Mouse (Mus musculus): ENCODE measurements around the gene Clpp. TPM values are rescaled to one million over a fixed set of nuclear protein-coding genes. Genes with fewer than 3 reads are reported as not detected.

Gene Clpp
- polyA plus RNA-seq, 1 experiment = 185 TPM

DNA sequence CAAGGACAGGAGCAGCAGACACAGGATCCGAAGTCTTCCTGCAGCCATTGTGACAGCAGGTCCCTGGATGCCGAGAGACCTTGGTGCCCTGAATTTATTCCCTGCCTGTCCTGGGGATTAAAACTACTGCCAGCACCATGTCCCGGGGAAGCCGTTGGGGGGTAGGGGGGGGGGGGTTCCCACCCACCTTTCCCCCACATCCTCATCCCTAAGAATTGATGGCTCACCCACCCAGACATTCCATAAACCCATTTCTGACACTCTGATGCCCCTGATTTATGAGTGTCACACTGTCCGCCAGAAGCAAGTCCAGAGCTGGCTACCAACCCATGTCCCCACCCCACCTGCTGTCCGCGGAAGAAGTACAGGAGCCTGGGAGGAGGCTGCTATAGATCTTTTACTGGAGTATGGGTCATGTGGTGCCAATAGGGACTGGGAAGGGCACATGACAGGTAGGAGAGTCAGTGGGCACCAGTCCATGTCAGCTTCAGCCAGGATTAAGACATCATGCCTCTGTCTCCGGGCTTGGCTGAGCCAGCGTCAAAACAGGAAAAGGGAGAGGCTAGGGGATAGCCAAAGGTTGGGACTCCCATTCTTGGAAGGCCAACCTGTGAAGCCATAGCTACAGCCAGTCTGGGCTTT lies 10.0 kb downstream of the Clpp start, which contains the start of gene Pspn:
TSS of gene Pspn (minus strand) at position 51 of the 642 bp plus-strand sequence.
- no peak for TF ChIP-seq GATA1 (IDR thresholded peaks at IDR 0.05; ENCODE audit: low read length)

DNA sequence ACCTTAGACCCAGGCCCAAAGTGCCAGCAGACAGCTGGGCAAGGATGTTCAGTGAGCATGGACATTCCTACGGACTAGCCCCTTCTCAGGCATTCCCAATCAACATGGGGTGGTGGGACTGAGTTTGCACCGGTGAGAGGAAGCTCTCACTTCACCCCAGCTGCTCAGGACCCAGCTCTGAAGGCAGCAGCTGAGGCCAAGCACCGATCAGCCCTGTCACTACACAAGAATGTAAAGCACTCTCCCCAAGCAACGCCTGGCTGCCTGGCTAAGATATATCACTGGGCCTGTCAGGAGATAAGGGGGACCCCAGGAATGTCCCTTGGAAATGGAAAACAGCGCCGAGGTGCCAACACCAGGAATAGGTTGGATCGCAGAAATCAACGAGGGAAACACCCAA lies 11.1 kb downstream of the Clpp start:
- TF ChIP-seq GATA1 (IDR thresholded peaks at IDR 0.05; ENCODE audit: low read length) = no peak

DNA sequence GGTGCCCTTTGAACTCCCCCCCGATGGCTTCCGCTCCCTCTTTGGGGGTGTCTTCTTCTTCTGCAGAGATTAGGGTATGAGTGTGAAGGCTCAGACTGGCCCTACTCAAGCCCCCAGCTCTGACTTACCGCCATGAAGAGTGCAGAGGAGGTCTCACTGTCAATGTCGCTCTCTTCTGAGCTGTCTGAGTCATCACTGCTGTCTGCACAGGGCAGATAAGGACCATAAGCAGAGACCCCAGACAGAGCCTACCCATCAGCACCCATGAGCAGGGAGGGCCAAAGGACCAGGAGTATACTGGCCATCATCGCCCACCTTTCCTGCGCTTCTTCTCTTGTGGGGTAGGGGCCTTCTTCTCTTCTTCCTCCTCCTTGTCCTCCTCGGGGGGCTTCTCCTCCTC lies 13.9 kb downstream of the Clpp start:
- TF ChIP-seq GATA1 (IDR thresholded peaks at IDR 0.05; ENCODE audit: low read length) = no peak

DNA sequence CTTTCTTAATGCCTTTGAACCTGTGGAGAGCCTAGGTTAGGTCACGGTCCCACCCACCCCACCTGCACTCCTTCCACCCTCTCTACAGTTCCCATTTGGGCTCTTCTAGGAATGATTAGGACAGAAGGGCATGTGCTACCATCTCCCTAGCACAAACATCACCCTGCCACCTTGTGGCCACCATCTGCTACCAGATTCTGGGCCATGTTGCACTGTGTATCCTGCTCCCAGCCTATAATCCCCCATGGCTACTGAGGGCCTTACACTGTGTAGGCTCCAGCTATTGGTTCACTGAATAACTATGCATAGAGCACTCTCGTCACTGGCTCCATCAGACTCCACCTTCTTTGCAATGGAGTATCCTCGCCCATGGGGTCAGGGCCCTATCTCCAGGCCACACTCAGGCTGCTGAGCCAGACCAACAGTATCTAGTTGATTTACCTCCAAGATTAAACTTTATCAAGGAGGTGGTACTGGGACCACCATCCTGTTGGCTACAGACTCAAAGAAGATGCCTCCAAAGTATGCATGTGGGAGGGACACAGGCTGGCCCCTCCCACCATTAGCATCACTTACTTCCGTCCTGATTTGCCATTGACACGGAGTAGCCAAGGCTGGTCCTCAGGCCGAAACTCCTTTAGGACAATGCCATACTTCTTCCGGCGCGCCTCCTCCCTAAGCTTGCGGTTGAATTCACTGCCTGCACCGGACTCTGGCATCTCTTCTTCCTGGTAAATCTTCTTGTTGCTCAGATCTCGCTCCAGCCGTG lies 17.2 kb downstream of the Clpp start:
- no peak for TF ChIP-seq GATA1 (IDR thresholded peaks at IDR 0.05; ENCODE audit: low read length)

DNA sequence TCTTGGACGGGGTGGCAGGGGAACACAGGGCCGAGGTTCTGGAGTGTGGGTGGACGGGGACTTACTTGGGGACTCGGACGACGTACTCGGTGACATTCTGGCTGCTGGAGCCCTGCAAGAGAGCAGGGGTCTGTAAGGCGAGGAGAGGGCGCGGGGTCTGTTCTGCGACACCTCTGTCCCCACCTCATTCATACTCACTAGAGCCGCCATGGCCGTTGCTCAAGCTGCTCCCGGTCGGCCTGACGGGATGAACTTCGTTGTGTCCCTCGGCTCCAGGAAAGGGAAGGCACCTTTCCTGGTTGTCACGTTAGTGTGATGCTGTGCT lies 20.8 kb downstream of the Clpp start:
- no peak for TF ChIP-seq GATA1 (IDR thresholded peaks at IDR 0.05; ENCODE audit: low read length)

DNA sequence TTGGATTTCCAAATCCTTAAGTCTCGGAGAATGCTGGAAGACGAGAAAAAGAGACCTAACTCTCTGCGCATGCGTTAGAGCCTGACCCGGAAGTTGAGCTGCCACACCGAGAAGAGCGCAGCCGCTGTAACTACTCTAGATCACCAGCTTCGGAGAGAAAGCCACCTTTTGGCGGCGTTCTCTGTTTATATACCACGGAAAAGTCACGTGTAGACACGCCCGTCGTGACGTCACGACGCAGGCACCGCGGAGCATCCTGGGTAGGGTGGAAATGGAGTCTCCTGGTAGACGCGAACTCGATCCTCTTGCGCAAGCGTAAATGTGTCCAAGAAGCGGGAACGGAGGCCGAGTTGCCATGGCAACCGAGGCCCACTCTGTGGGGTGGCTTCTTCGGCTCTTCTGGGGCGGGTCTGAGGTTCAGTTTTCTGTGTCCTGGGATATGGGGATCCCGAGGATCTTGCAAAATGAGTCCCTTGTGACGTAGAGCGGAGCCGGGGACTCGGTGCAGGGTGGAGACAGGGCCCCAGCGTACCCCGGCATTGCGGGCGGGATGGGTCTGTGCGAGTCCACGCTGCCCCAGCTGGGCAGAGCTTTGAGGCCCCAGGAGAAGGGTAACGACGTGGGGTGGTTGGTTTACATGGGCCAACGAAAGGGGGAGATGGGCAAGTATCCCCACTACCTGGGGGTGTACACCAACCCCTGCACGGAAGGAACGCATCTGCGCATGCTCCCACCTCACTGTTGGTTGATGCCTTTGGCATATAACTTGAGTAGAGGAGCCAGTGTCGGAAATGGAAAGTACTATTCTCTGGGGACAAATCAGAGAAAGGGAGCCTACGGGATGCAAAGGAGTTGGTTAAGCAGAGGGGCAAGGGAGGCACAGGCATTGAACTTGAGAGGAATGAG lies 21.4 kb downstream of the Clpp start, which contains the start of the genes Gtf2f1 and Gm17949:
TSS of gene Gtf2f1 (minus strand) at position 53 of the 906 bp plus-strand sequence.
TSS of gene Gm17949 (plus strand) at position 234 of the 906 bp plus-strand sequence.
- TF ChIP-seq GATA1 (IDR thresholded peaks at IDR 0.05; ENCODE audit: low read length) = no peak

DNA sequence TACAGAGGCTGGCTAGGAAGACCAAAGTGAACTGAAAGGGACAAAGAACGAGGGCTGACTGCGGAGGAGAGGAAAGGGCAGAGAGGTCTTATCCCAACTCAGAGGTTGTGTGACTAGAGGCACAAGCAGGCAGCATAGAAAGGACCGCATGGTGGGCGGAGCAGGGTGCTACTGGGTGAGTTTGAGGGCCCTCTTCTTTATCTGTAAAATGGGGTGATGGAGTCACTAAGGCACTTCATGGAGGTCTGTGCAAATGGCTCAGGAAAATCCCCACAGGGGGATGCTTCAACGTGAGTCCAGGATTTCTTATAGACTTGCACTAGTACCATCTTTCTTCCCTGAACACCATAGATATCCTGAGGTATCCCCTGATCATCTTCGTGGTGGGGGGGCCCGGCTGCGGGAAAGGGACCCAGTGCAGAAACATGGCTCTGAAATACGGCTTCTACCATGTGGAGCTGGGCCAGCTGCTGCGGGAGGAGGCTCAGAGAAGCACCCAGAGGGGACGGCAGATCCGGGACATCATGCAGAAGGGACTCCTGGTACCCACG lies 22.2 kb downstream of the Clpp start:
- TF ChIP-seq GATA1 (IDR thresholded peaks at IDR 0.05; ENCODE audit: low read length) = no peak

DNA sequence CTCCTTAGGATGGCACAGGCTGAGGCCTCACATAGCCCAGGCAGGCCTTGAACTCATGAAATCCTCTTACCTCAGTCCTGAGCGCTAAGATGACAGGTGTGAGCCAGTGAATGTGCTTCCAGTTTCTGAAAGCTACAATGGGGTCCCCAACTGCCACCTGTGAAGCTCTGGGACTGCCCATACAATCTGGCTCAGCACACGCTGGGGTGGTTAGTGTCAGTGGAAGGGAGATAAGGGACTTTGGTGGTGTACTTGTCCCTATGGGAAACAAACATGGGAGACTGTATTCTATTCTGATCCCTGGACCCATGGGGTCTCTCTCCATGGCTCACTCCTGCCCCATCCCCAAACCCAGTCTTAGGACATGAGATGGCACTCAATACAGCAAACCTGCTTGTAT lies 29.6 kb downstream of the Clpp start:
- TF ChIP-seq GATA1 (IDR thresholded peaks at IDR 0.05; ENCODE audit: low read length) = no peak

DNA sequence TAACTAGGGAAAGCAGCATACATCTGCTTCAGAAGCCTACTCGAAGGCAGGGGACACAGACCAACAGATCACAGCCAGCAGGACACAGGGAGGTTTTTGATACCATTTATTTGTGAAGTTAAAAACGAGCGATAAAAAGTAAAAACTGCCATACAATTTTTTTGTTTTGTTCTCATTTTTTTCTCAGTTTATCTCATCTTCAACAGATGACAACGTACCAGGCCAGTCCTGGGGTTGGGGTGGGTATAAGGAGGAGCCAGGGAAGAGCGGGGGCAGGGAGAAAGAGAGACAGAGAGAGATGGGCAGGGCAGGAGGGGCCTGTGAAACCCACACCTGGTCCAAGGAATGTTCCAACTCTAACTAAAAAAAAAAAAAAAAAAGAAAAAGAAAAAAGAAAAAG lies 30.9 kb downstream of the Clpp start:
- TF ChIP-seq GATA1 (IDR thresholded peaks at IDR 0.05; ENCODE audit: low read length) = no peak

DNA sequence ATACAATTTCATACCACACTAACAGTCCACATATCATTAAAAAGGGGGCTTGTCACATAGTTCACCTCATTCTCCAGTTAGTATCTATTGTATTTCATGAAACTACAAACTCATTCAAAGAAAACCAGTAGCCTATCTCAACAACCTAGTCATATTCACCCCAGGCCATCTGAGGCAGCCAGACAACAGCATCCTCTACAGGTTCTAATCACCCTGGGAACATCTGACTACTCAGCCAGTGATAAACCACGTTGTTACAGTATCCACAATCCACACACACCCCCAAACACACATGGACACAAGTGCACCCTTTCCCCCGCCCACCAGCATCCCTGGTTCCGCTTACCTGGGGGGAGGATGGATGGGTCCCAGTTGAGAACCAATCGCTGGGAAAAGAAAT lies 37.4 kb downstream of the Clpp start:
- no peak for TF ChIP-seq GATA1 (IDR thresholded peaks at IDR 0.05; ENCODE audit: low read length)

DNA sequence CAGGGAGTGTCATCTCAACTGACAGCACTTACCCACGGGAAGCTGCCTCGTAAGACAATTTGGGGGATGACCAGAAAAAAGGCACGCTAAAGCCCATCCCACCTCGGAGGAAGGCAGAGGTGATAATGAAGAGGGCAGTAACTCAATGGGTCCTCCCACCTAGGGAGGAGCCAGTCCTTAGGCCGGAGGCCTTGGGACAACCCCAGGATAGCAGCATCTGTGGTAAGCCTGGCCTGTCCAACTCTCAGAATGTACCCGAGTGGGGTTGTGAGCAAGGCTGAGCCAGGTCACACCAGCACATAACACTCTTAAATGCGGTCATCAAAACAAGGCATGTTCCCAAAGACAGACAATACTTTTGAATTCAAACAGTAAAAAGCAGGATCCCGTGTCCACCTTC lies 39.6 kb downstream of the Clpp start:
- TF ChIP-seq GATA1 (IDR thresholded peaks at IDR 0.05; ENCODE audit: low read length) = no peak

DNA sequence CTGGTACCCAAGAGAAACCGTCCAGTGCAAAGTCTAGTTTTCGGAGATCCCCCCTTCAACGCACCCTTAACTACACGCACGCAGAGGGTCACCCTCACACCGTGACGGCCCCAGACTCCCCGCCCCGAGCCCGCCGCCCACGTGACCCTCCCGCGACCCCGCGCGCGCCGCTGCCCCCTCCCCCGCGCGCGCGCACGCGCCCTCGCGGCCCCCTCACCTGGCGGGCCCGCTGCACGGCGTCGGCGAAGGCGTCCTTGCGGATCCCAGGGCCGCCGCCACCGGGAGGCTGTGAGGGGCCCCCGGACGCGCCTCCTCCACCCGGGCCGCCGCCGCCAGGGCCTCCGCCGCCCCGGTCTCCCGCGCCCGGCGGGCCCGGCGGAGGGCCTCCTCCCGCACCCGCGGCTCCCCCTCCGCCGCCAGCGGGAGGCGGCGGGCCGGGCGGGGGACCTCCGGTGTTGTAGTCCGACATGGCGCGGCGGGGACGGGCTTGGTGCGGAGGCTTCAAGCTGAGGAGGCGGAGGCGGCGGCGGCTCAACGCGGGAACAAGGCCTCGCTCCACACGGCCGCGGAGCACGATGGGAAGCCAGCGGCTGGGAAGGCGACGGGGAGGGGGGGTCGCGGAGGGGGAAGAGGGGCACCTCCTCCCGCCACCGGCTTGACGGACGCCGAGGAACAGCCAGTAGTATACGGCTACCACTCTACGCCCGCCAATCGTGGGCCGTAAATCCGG lies 41.0 kb downstream of the Clpp start, which contains the start of gene Khsrp:
TSS of gene Khsrp (minus strand) at position 592 of the 730 bp plus-strand sequence.
- TF ChIP-seq GATA1 (IDR thresholded peaks at IDR 0.05; ENCODE audit: low read length) = no peak

DNA sequence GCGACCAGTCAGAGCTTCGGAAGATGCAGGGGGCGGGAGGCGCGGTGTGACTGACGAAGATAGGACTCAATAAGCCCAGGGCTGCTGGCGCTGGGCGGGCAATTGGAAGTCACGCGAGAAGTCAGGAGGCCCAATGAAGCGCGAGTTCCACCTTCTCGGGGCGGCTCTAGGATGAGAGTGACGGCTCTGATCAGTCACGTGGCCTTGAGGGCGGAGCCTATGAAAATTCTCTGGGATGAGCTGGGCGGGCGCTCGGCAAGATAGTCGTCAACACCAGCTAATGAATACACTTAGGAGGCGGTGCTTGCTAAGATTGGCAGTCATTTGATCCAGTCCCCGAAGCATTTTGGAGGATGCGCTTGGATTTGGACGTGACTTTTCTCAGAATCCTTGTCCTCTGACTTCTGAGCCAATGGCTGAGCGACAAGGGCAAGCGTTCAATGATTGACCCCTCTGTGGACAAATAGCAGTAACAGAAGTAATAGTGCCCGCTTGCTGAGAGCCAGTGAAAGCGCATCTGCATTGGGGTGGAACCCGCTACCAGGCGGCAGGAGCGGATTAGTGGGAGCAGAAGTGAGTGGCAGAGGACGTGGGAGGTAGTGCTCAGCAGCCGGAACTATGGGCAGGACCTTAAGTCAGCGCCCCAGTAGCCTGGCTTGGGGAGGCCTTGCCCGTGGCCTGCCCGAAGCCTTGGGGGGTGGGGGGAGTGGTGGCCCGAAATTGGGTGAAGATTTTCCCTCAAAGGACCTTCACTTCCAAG lies 41.7 kb downstream of the Clpp start:
- no peak for TF ChIP-seq GATA1 (IDR thresholded peaks at IDR 0.05; ENCODE audit: low read length)

DNA sequence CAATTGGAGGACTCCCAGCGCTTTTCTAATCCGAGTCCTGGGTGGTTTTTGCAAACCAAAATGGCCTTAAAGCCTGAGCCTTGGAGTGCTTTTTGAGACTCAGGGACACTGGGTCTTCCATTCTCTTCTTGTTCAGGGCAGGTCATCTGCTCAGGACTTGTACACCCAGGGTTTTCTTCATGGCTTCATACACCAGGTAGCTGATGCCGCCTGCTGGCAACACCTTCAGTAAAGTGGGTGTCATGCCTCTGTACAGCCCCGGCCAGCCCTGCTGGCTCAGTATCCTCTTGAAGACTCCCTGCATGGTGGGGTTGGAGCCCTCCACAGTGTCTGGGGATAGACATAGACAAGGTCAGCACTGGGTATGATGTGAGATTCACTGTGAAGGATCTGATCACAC lies 42.7 kb downstream of the Clpp start:
- TF ChIP-seq GATA1 (IDR thresholded peaks at IDR 0.05; ENCODE audit: low read length) = no peak

All from G1E-ER4 (cell line).